Mouse (Mus musculus) left cerebral cortex, postnatal 36 days (tissue): Measurements from ENCODE around the gene Ripply1. TPM values are rescaled to one million over a fixed set of nuclear protein-coding genes. Genes with fewer than 3 reads are reported as not detected.

ENCODE experiments used
- DNase-seq, 2 experiments: peaks; one replicate each; pipeline ENCODE4 v3.0.0; 2021 to 2022; ENCODE audit warnings: low spot score in 2 of 2, mixed read lengths in 1 of 2
- intact Hi-C: fragments of 180-260 bp; cut with DNase I; formaldehyde crosslinking; loops from one replicate; pipeline ENCODE4 v1.15.1; 2025
- total RNA-seq, 2 experiments: library from RNA; stranded (reverse); gene quantifications; 2 replicates each; pipeline ENCODE4 v1.2.3; 2021

The Ripply1 gene
- not detected for total RNA-seq

DNA sequence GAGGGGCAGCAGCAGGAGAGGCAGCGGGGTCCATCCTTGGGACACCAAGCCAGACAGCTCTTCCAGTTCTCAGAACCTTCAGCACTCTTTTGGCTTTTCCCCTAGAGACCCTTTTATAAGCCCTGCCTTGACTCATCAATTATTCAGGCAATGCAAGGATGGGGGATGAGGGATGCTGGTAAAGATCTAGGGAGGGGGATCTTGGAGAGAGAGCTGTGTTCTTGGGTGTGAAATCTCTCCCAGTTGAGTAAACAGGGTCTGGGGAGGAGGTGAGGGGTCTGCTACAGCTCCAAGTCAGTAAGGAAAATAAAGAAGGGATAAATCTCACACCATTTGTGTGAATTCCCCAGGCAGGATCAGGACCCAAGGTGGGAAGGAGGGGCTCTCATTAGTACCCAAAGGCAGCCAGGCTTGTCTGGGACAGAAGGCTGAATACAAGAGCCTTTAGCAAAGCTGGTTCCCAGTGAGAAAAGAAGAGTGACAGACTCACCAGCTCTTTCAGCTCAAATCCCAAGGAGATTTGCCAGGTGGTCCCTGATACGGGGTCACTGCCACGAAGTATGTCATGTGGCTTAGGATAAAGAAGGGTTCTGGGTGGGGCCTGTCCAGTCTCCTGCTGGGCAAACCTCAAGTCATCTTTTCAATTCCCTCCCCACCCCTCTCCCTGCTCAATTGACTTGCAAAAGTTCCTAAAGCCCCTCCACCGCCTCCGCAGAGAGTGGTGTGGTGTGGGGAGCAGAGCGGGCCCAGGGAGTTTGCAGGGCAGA is at the start of gene Ripply1:
Gene Ripply1, minus strand, starts transcription at position 76 of the 767 bp plus-strand sequence.
- no peak for DNase-seq
- intact Hi-C loops, result no loop called here

DNA sequence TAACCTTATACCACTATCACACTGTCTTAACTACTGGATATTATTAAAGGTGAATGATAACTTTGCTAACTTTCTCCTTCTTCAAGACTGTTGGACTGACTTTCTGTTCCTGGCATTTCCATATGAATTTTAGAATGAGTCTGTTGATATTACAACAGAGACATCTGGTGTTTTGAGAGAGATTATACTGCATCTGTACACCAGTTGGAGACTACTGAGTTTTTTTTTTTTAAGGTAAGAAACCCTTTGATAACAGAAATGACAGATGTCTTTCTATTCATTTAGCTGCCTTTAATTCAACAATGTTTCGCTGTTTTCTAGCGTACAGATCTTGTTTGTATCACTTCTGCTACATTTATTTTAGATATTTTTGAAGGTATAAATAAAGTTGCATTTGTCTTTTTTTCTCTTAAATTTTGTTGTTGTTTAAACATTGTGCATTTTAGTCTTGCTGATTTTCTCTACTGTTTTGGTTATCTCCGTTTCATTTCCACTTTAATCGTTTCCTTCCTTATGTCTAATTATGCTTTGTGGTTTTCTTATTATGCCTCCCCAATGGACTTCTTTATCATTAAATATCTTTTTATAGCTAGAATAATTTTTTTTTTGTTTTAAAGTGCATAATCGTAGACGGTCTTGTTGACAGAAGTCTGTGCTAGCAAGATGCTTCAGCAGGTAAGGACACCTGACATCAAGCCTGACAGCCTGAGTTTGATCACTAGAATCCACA is 46.4 kb upstream of the Ripply1 start:
- intact Hi-C loops, result no loop called here
- DNase-seq, result no peak

DNA sequence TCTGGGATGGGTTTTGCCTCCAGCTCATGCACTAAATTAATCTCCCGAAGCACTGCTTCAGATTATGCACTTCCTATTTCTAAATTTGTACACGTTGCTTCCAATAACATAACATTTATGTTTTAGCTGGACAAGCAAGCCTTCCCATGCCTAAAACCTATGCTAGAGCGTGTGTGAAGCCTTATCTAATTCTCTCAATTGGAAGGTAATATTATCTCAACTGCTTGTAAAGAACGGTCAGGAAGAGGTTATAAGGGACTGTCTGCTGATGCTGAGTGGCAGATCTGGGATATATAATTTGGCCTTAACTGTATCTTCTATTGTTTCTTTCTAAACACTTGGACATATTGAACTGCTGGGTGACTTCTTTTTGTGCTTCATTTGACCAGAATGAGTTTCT is 44.8 kb upstream of the Ripply1 start:
- intact Hi-C loops, result no loop called here
- DNase-seq, result no peak

DNA sequence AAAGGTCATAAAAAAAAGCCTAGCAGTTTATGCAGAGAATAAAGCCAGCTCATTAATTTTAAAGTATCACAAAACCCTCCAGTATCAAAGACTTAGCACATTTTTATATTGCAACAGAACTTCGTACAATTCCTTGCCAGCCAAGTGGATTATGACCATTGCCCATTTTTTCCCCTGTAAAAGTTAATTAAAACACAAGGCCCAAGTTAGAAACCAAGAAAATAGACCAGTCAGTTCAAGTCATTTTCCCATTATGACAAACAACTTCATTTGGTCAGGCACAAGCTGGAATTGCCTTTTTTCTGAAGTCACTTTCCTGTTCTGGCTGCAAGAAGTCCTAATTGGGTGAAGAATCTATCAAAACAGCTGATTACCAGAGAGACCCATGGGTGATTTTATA is 43.2 kb upstream of the Ripply1 start:
- DNase-seq, result no peak
- intact Hi-C loops, result no loop called here

DNA sequence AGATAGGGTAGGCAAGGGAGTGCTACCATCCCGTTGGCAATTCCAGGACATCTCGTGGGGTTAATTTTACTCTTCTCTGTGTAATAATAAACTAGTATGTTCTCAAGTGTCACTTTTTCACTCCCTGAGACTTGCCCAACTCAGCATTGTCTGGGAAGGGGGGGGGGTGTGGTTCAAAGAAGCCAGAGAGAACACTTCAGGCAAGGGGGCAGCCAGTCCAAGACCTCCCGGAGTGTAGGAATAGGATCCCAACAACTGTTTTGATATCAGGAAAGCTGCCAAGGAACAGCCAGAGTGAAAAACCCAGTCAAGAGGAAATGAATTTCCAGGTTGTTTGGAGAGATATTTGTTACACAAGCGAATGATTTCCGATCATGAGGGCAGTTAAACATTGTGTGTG is 33.0 kb upstream of the Ripply1 start:
- no peak for DNase-seq
- intact Hi-C loops, result no loop called here

- DNase-seq, result no peak
- intact Hi-C loops, result no loop called here
These were observed 32.0 kb upstream of the Ripply1 start for GRCm38 (mm10) chrX:139814018-139814635.

GRCm38 (mm10) chrX:139813299-139814002 is 31.3 kb upstream of the Ripply1 start:
- intact Hi-C loops, result no loop called here
- no peak for DNase-seq

GRCm38 (mm10) chrX:139812636-139813298 is 30.6 kb upstream of the Ripply1 start:
- no peak for DNase-seq
- intact Hi-C loops, result no loop called here

GRCm38 (mm10) chrX:139808501-139808900 is 26.3 kb upstream of the Ripply1 start:
- intact Hi-C loops, result no loop called here
- no peak for DNase-seq

GRCm38 (mm10) chrX:139808085-139808484 is 25.9 kb upstream of the Ripply1 start:
- intact Hi-C loops, result no loop called here
- no peak for DNase-seq

DNA sequence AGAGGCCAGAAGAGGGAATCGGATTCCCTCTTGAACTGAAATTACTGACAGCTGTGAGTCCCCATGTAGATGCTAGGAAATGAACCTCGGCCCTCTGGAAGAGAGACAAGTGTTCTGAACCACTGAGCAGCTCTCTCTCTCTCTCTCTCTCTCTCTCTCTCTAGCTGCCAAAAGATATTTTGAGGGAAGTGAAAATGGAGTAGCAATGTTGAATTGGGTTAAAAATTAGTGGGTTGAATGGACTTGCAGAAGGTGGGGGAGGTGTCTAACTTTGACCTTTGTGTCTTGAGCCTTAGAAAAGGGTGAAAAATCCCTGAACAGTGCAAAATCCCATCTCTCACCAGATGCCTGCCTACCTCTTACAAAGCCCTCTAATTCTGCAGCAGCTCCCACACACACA is 25.2 kb upstream of the Ripply1 start:
- intact Hi-C loops, result no loop called here
- DNase-seq, result no peak

DNA sequence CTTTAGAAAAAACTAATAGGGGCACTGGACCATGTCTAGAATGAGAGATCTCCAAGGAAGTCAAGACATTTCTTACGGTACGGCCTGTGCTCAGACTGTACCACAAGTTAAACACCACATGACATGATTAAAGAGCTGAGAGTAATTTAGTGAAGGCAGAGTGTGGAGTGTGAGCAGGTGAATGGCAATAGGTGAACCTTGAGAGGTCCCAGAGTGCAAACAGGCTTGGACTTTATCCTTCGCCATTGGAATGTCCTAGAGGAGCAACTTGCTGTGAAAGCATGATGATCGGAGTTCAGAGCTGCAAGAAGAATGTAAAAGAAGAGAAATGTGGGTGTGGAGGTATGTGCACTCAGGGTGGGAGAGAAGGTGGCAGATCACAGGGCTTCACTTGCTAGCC is 23.8 kb upstream of the Ripply1 start:
- intact Hi-C loops, result no loop called here
- DNase-seq, result no peak

DNA sequence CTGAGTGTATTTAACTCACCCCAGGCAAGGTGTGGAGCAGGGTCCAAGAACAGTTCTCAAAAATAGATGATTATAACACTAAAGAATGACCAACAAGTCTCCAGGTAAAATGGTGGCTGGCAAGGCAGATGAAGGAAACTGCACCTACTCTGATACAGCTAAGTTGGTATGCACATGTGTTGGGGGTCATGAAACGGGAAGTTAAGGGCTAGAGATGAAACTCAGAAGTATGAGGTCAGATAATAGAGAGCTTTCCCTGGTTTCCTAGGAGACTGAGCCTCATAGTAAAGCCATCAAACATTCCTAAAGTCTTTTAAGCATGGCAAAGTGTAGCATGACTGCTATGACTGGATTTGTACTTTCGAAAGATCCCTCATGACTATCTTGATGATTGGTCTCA is 20.9 kb upstream of the Ripply1 start:
- no peak for DNase-seq
- intact Hi-C loops, result no loop called here

- intact Hi-C loops, result no loop called here
- no peak for DNase-seq
These were observed 18.3 kb upstream of the Ripply1 start, which contains the start of gene Cldn2 for GRCm38 (mm10) chrX:139800406-139800878. Gene Cldn2, plus strand, starts transcription at chrX:139800828.

DNA sequence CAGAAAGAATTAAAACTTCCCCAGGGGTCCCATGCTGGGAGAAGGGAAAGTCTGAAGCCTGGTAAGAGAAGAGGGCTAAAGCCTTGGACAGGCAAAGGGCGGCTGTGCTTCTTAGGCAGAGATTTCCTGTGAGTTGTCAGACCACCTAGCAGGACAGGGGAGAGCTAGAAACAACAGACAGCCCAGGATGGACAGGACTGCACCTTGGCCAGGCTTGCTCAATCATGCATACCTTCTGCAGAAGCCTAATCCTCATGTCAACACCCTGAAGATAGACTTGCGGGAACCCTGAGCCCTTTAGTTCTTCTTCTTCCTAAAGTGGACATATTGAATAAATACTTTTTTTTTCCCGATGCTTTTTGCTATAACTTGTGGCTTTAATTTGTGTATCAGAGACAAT is 17.8 kb upstream of the Ripply1 start:
- intact Hi-C loops, result no loop called here
- DNase-seq, result no peak

GRCm38 (mm10) chrX:139797875-139798274 is 15.7 kb upstream of the Ripply1 start:
- intact Hi-C loops, result no loop called here
- DNase-seq, result no peak

GRCm38 (mm10) chrX:139796037-139796436 is 13.9 kb upstream of the Ripply1 start:
- intact Hi-C loops, result no loop called here

DNA sequence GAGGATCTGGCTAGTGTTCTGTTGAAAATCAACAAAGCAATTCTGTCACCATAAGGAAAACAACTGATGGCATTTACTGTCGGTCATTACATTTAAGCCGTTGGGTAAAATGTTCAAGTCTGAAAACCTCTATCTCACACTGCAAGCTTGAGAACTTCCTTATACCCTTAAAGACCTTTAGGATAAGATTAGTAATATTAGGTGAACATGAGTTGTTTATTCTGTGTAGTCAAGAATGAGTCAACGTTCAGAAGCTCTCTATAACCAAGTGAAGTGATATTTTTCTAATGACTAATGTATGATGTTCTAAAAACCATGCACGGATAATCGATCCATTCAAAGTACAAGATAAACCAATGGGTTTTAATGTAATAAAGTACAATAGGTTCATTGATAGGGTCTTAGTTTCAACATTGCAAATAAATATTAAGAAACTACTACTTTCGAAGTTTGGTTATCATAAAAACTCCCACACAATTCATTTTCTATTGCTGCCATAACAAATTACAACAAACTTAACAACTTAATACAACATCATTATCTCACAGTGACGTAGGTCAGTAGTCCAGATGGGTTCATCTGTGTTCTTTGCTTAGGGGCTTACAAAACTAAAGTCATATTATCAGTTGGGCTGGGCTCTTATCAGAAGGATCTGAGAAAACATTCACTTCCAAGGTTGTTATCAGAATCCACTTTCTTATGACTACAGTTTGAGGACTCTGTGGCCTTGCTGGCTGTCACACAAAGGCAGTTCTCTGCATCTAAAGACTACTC is 12.1 kb upstream of the Ripply1 start:
- intact Hi-C loops, result no loop called here
- no peak for DNase-seq

More at GRCm38 (mm10) chrX:139796037-139796436, 13.9 kb upstream of the Ripply1 start:
- no peak for DNase-seq

DNA sequence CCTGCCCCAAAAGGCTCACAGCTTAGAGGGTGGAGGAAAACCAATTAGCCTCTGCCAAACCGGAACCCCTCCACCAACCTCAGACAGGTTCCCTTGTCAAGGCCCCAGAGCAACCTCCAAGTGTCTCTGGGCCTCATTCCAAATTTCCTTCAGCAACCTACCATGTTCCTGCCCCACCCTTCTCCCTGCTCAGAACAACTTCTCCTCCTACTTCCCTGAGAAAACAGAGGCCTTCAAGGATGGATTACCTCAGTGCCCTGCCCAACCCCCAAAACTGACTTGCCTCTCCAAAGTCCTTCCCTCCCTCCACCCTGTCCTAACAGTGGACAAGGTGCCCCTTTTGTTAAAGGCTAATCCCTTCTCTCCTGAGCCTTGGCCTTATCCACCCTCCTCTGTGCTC is 3.6 kb upstream of the Ripply1 start:
- intact Hi-C loops, result no loop called here
- no peak for DNase-seq
